Mouse (Mus musculus): ENCODE measurements at regions not wholly inside any gene's neighbourhood (a gene's known extent, or its start where the extent isn't known, plus 50 kb on each side); places are given as distances from the start of the nearest gene placed in this dataset.

DNA sequence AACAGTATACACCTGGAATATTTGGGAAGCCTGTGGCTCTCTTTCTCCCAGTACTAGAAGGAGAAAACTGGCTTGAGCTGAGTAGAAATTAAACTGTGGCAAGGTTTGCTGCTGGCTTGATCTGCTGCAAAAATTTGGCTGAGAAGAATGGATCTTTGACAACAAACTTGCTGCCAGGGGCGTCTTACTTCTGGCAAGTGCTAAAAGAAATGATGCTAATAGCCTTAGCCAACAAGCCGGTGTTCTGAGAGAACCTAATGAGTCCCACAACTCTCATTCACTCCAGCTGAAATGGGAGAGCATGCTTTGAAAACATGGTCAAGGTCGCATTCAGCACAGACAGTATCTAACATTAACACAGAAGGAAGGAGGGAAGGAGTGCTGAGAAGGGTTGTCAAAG is 885.8 kb upstream of the Ddx18 start:
- no peak overlapping the region for H3K4me3 ChIP-seq (ENCODE audit: low read depth, low read length)
- no peaks in the 10 kb centered on the region for H3K36me3 ChIP-seq (replicated peaks; ENCODE audit: control insufficient read depth, insufficient read depth, low read depth, low read length)
- DNase-seq (ENCODE audit: low spot score) (no peak), ATAC-seq (replicated peaks; ENCODE audit: insufficient number of reproducible peaks, low FRiP score, low TSS enrichment, low read depth) (no peak)
- no peaks in the 10 kb centered on the region for H3K27me3 ChIP-seq (ENCODE audit: control insufficient read depth, insufficient read depth, low read length)
- 76% methylated on average over 3 of the region's 3 CpGs for WGBS
- H3K27ac ChIP-seq (replicated peaks; ENCODE audit: low read depth, low read length), result no peak overlapping the region
- no peaks in the 10 kb centered on the region for H3K4me1 ChIP-seq (ENCODE audit: control insufficient read depth, insufficient read depth, low read length)
- no peaks in the 10 kb centered on the region for H3K9me3 ChIP-seq (replicated peaks; ENCODE audit: control insufficient read depth, low read length)
- no peak overlapping the region for H3K9ac ChIP-seq (replicated peaks; ENCODE audit: low read length)
- H3K4me2 ChIP-seq (ENCODE audit: low read depth, low read length), result no peak overlapping the region

- Histone ChIP-seq H3K4me2 (ENCODE audit: low read depth, low read length) (no peak overlapping the region), H3K9ac (replicated peaks; ENCODE audit: low read length) (no peak overlapping the region), H3K27me3 (ENCODE audit: control insufficient read depth, insufficient read depth, low read length) (no peaks in the 10 kb centered on the region), H3K4me1 (ENCODE audit: control insufficient read depth, insufficient read depth, low read length) (no peaks in the 10 kb centered on the region), H3K27ac (replicated peaks; ENCODE audit: low read depth, low read length) (no peak overlapping the region), H3K4me3 (ENCODE audit: low read depth, low read length) (no peak overlapping the region), H3K9me3 (replicated peaks; ENCODE audit: control insufficient read depth, low read length) (no peaks in the 10 kb centered on the region), H3K36me3 (replicated peaks; ENCODE audit: control insufficient read depth, insufficient read depth, low read depth, low read length) (no peaks in the 10 kb centered on the region)
- no peak for ATAC-seq (replicated peaks; ENCODE audit: insufficient number of reproducible peaks, low FRiP score, low TSS enrichment, low read depth)
- peak; percentile 15 for DNase-seq (ENCODE audit: low spot score)
- 70% methylated on average over 3 of the region's 3 CpGs for WGBS
Observed at GRCm38 (mm10) chr1:122439358-122439757, 871.6 kb upstream of the Ddx18 start.

- no peak for ATAC-seq (replicated peaks; ENCODE audit: insufficient number of reproducible peaks, low FRiP score, low TSS enrichment, low read depth)
- Histone ChIP-seq H3K27me3 (ENCODE audit: control insufficient read depth, insufficient read depth, low read length) (no peaks in the 10 kb centered on the region), H3K36me3 (replicated peaks; ENCODE audit: control insufficient read depth, insufficient read depth, low read depth, low read length) (no peaks in the 10 kb centered on the region), H3K9ac (replicated peaks; ENCODE audit: low read length) (no peak overlapping the region), H3K9me3 (replicated peaks; ENCODE audit: control insufficient read depth, low read length) (no peaks in the 10 kb centered on the region), H3K27ac (replicated peaks; ENCODE audit: low read depth, low read length) (no peak overlapping the region), H3K4me2 (ENCODE audit: low read depth, low read length) (no peak overlapping the region), H3K4me3 (ENCODE audit: low read depth, low read length) (no peak overlapping the region), H3K4me1 (ENCODE audit: control insufficient read depth, insufficient read depth, low read length) (no peaks in the 10 kb centered on the region)
- 68% methylated on average over 2 of the region's 2 CpGs for WGBS
- no peak for DNase-seq (ENCODE audit: low spot score)
Observed at GRCm38 (mm10) chr1:122423503-122423902, 855.7 kb upstream of the Ddx18 start.

GRCm38 (mm10) chr1:122396342-122396741 is 828.6 kb upstream of the Ddx18 start:
- 87% methylated on average over 2 of the region's 2 CpGs for WGBS
- H3K9ac ChIP-seq (replicated peaks; ENCODE audit: low read length), result no peak overlapping the region
- ATAC-seq (replicated peaks; ENCODE audit: insufficient number of reproducible peaks, low FRiP score, low TSS enrichment, low read depth) (no peak), DNase-seq (ENCODE audit: low spot score) (no peak)
- no peak overlapping the region for H3K4me2 ChIP-seq (ENCODE audit: low read depth, low read length)
- no peaks in the 10 kb centered on the region for H3K4me1 ChIP-seq (ENCODE audit: control insufficient read depth, insufficient read depth, low read length)
- no peak overlapping the region for H3K4me3 ChIP-seq (ENCODE audit: low read depth, low read length)
- no peak overlapping the region for H3K27ac ChIP-seq (replicated peaks; ENCODE audit: low read depth, low read length)
- H3K9me3 ChIP-seq (replicated peaks; ENCODE audit: control insufficient read depth, low read length), result no peaks in the 10 kb centered on the region
- no peaks in the 10 kb centered on the region for H3K36me3 ChIP-seq (replicated peaks; ENCODE audit: control insufficient read depth, insufficient read depth, low read depth, low read length)
- H3K27me3 ChIP-seq (ENCODE audit: control insufficient read depth, insufficient read depth, low read length), result no peaks in the 10 kb centered on the region

GRCm38 (mm10) chr1:122393660-122394355 is 826.0 kb upstream of the Ddx18 start:
- DNase-seq (ENCODE audit: low spot score), result no peak
- Histone ChIP-seq H3K4me2 (ENCODE audit: low read depth, low read length) (no peak overlapping the region), H3K27ac (replicated peaks; ENCODE audit: low read depth, low read length) (no peak overlapping the region), H3K9ac (replicated peaks; ENCODE audit: low read length) (no peak overlapping the region), H3K27me3 (ENCODE audit: control insufficient read depth, insufficient read depth, low read length) (no peaks in the 10 kb centered on the region), H3K4me3 (ENCODE audit: low read depth, low read length) (no peak overlapping the region), H3K9me3 (replicated peaks; ENCODE audit: control insufficient read depth, low read length) (no peaks in the 10 kb centered on the region), H3K4me1 (ENCODE audit: control insufficient read depth, insufficient read depth, low read length) (no peaks in the 10 kb centered on the region), H3K36me3 (replicated peaks; ENCODE audit: control insufficient read depth, insufficient read depth, low read depth, low read length) (no peaks in the 10 kb centered on the region)
- WGBS, result 68% methylated on average over 3 of the region's 3 CpGs
- peak; percentile 34; the same call in 1 of the 2 replicates for ATAC-seq (replicated peaks; ENCODE audit: insufficient number of reproducible peaks, low FRiP score, low TSS enrichment, low read depth)

DNA sequence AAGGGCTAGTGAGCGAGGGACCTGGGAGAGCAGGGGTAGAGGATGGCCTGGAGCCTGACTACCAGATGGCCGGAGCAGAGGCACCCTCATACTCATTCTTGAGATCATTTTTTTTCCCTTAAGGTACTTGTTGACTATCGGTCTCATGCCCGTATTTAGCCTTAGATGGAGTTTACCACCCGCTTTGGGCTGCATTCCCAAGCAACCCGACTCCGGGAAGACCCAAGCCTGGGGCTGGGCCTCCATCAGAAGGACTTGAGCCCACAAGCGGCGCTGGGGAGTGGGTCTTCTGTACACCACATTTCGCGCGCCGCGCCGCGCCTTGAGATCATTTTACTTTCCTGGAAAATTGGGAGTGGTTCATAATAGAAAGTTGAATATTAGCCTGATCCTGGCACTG is 789.2 kb upstream of the Ddx18 start:
- ATAC-seq (replicated peaks; ENCODE audit: insufficient number of reproducible peaks, low FRiP score, low TSS enrichment, low read depth), result peak; percentile 90
- Histone ChIP-seq H3K4me3 (ENCODE audit: low read depth, low read length) (no peak overlapping the region), H3K4me1 (ENCODE audit: control insufficient read depth, insufficient read depth, low read length) (no peaks in the 10 kb centered on the region), H3K4me2 (ENCODE audit: low read depth, low read length) (no peak overlapping the region), H3K27ac (replicated peaks; ENCODE audit: low read depth, low read length) (no peak overlapping the region), H3K9ac (replicated peaks; ENCODE audit: low read length) (no peak overlapping the region), H3K36me3 (replicated peaks; ENCODE audit: control insufficient read depth, insufficient read depth, low read depth, low read length) (no peaks in the 10 kb centered on the region), H3K27me3 (ENCODE audit: control insufficient read depth, insufficient read depth, low read length) (no peaks in the 10 kb centered on the region), H3K9me3 (replicated peaks; ENCODE audit: control insufficient read depth, low read length) (no peaks in the 10 kb centered on the region)
- peak; percentile 100 for DNase-seq (ENCODE audit: low spot score)
- WGBS, result 93% methylated on average over 16 of the region's 16 CpGs

DNA sequence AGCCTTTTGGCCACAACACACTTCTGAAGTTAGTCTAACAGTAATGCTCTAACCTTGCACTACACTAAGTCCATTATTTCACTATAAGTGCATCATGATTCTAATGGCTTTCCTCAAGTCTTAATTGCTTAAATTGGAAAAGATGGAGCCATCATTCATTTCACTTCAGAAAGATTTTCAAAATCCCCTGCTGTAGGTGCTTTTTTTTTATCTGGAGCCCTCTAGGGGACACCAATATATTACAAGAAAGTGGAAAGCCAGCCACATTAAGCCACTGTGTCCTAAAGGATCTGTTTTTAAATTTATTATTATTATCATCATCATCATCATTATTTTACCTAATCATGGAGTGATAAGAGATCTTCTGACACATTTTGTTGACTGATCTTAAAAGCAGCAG is 783.7 kb upstream of the Ddx18 start:
- H3K4me2 ChIP-seq (ENCODE audit: low read depth, low read length), result no peak overlapping the region
- no peak overlapping the region for H3K9ac ChIP-seq (replicated peaks; ENCODE audit: low read length)
- H3K4me1 ChIP-seq (ENCODE audit: control insufficient read depth, insufficient read depth, low read length), result no peaks in the 10 kb centered on the region
- H3K27me3 ChIP-seq (ENCODE audit: control insufficient read depth, insufficient read depth, low read length), result no peaks in the 10 kb centered on the region
- H3K4me3 ChIP-seq (ENCODE audit: low read depth, low read length), result no peak overlapping the region
- ATAC-seq (replicated peaks; ENCODE audit: insufficient number of reproducible peaks, low FRiP score, low TSS enrichment, low read depth), result no peak
- no peaks in the 10 kb centered on the region for H3K36me3 ChIP-seq (replicated peaks; ENCODE audit: control insufficient read depth, insufficient read depth, low read depth, low read length)
- DNase-seq (ENCODE audit: low spot score), result peak; percentile 18
- no peak overlapping the region for H3K27ac ChIP-seq (replicated peaks; ENCODE audit: low read depth, low read length)
- H3K9me3 ChIP-seq (replicated peaks; ENCODE audit: control insufficient read depth, low read length), result no peaks in the 10 kb centered on the region

DNA sequence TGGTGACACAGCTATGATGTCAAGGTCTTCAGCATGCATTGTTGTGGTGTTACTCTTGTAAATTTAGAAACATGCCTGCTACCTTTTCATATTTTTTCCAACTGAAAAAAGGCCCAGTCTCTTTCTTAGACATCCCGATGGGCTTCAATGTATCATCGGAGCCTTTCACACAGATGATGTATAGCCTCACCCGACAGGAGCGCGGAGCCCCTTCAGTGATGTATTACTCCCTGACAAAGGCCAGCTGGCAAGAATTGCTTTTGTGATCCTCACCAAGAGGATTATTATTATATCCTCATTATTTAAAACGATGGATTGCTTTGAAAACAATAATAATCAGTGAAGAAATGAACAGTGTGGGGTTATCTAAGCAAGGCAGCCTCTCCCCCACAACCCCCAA is 765.5 kb upstream of the Ddx18 start:
- H3K4me2 ChIP-seq (ENCODE audit: low read depth, low read length), result no peak overlapping the region
- ATAC-seq (replicated peaks; ENCODE audit: insufficient number of reproducible peaks, low FRiP score, low TSS enrichment, low read depth) (no peak), DNase-seq (ENCODE audit: low spot score) (no peak)
- no peaks in the 10 kb centered on the region for H3K9me3 ChIP-seq (replicated peaks; ENCODE audit: control insufficient read depth, low read length)
- H3K9ac ChIP-seq (replicated peaks; ENCODE audit: low read length), result no peak overlapping the region
- 86% methylated on average over 6 of the region's 6 CpGs for WGBS
- no peaks in the 10 kb centered on the region for H3K4me1 ChIP-seq (ENCODE audit: control insufficient read depth, insufficient read depth, low read length)
- no peak overlapping the region for H3K27ac ChIP-seq (replicated peaks; ENCODE audit: low read depth, low read length)
- no peaks in the 10 kb centered on the region for H3K36me3 ChIP-seq (replicated peaks; ENCODE audit: control insufficient read depth, insufficient read depth, low read depth, low read length)
- no peak overlapping the region for H3K4me3 ChIP-seq (ENCODE audit: low read depth, low read length)
- no peaks in the 10 kb centered on the region for H3K27me3 ChIP-seq (ENCODE audit: control insufficient read depth, insufficient read depth, low read length)

Measured in embryonic facial prominence, embryonic 11.5 days (tissue).